Mouse (Mus musculus): ENCODE measurements around the gene Tnfrsf23.

- TF ChIP-seq CTCF (IDR thresholded peaks at IDR 0.05; ENCODE audit: extremely low read depth, insufficient read depth, low read length) = no peak
- no peak for TF ChIP-seq POLR2A (IDR thresholded peaks at IDR 0.05; ENCODE audit: extremely low read depth, insufficient read depth, low read length)
Measured at GRCm38 (mm10) chr7:143726396-143726795, 40.7 kb upstream of the Tnfrsf23 start.
